ENCODE assay signal across 8 mouse cellular contexts in the genomic region with DNA sequence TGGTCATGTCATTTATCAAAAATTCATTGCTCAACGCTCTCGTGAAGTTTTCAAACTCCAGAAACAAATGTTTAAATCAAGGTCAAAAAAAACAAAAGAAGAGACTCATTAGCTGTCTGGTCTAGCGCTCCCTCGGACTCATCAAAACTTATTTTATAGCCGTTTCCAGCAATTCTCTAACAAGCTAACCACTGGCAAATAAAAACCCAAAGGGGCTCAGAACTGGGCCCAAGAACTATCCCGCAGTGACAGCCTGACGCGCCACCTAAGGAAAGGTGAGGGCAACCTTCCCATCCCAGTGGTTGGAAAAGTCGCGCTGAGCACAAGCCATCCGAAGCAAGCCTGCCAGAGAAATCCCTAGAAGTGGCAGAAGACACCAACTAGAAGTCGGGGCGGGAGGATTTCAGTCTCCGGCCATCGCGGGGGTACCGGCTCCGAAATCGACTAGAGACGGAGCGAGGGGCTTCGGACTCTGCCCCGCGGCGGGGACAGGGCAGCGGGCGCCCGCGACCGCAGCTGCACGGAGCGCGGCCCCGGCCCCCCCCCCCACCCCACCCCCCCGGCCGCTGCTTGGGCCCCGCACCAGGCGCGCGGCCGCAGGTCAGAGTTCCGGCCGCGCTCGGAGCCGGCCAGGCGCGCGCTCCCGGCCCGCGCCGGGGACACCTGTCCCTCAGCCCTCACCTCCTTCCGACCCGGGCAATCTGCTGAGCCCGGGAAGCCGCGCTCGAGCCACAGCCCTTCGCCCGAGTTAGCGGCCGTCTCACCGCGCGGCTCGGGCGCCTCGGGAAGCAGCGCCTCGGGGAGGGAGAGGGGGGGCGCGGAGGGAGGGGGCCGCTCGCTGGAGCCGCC. TPM values are rescaled to one million over a fixed set of nuclear protein-coding genes. Genes with fewer than 3 reads are reported as not detected.
DNase-seq lines count a peak whose midpoint lies in the region; ATAC-seq and TF ChIP-seq lines count a peak whose summit lies in the region.

No protein-coding gene starts in this region.

- H3K27ac ChIP-seq in embryonic facial prominence, embryonic 10.5 days (replicated peaks) = peak overlapping the region; percentile 96
- H3K27ac ChIP-seq in kidney, embryonic 14.5 days (ENCODE audit: low read depth, low read length) = peak overlapping the region; percentile 82
- peak overlapping the region; percentile 97 for H3K27ac ChIP-seq in liver, postnatal 0 days (ENCODE audit: low read depth)
- no peak overlapping the region for H3K27ac ChIP-seq in olfactory bulb, adult 2 months (ENCODE audit: insufficient read depth, low read depth, low read length)

- H3ac ChIP-seq in C2C12 (ENCODE audit: control insufficient read depth, insufficient read length, low read depth) = peak overlapping the region; percentile 60

- no peaks in the 10 kb centered on the region for H3K27me3 ChIP-seq in C2C12 (ENCODE audit: control insufficient read depth, insufficient read depth, insufficient read length)
- no peaks in the 10 kb centered on the region for H3K27me3 ChIP-seq in embryonic facial prominence, embryonic 10.5 days (replicated peaks; ENCODE audit: low read depth, poor library complexity, severe bottlenecking)
- no peaks in the 10 kb centered on the region for H3K27me3 ChIP-seq in kidney, embryonic 14.5 days (ENCODE audit: control insufficient read depth, insufficient read depth, low read length)
- H3K27me3 ChIP-seq in liver, postnatal 0 days (ENCODE audit: insufficient read depth, low read length) = no peaks in the 10 kb centered on the region

- H3K9ac ChIP-seq in kidney, embryonic 14.5 days (ENCODE audit: low read depth, low read length) = peak overlapping the region; percentile 95
- H3K9ac ChIP-seq in liver, postnatal 0 days (replicated peaks) = peak overlapping the region; percentile 91

- H3K79me2 ChIP-seq in C2C12 (ENCODE audit: control insufficient read depth, insufficient read depth) = peaks cover 51% of the 10 kb centered on the region

- no peak for TF ChIP-seq CTCF in C2C12 (IDR thresholded peaks at IDR 0.05; ENCODE audit: control insufficient read depth, insufficient read depth, insufficient read length)
- no peak for TF ChIP-seq CTCF in liver, postnatal 0 days (IDR thresholded peaks at IDR 0.05; ENCODE audit: low read depth)
- TF ChIP-seq CTCF in olfactory bulb, adult 2 months (IDR thresholded peaks at IDR 0.05; ENCODE audit: insufficient read depth, low read depth, low read length) = no peak

- ATAC-seq in kidney, embryonic 14.5 days (ENCODE audit: low FRiP score, low TSS enrichment) = peak; percentile 91
- ATAC-seq in liver, postnatal 0 days = peak; percentile 79

- H3K79me3 ChIP-seq in C2C12 (ENCODE audit: low read depth) = peaks cover 49% of the 10 kb centered on the region

- H3K4me3 ChIP-seq in C2C12 (ENCODE audit: insufficient read depth, poor library complexity, severe bottlenecking) = peak overlapping the region; percentile 68
- peak overlapping the region; percentile 85 for H3K4me3 ChIP-seq in embryonic facial prominence, embryonic 10.5 days
- H3K4me3 ChIP-seq in kidney, embryonic 14.5 days (ENCODE audit: low read length) = peak overlapping the region; percentile 79
- H3K4me3 ChIP-seq in liver, postnatal 0 days (ENCODE audit: low read depth, low read length) = peak overlapping the region; percentile 80
- H3K4me3 ChIP-seq in olfactory bulb, adult 2 months (ENCODE audit: insufficient read depth, low read depth, low read length) = peak overlapping the region; percentile 85

- 1% methylated on average over 55 of the region's 76 CpGs for whole genome bisulfite sequencing in embryonic facial prominence, embryonic 10.5 days
- under 1% methylated on average over 66 of the region's 76 CpGs for WGBS in kidney, embryonic 14.5 days
- under 1% methylated on average over 37 of the region's 76 CpGs for WGBS in liver, postnatal 0 days (ENCODE audit: insufficient replicate concordance)
- WGBS in olfactory bulb, adult 2 months = under 1% methylated on average over 72 of the region's 76 CpGs

- peak; percentile 14 for DNase-seq in T-cell, adult 2 months (ENCODE audit: low spot score)
- DNase-seq in embryonic facial prominence, embryonic 10.5 days (ENCODE audit: low spot score) = no peak
- DNase-seq in heart, adult 9 months (ENCODE audit: low spot score in 2 of 2) = peak; percentile 31 to 36
- peak; percentile 12 for DNase-seq in liver, postnatal 0 days
- no peak for DNase-seq in c-Kit-positive CD71-positive TER-119-positive erythroid progenitor cells, embryonic 14.5 days (ENCODE audit: low spot score)

- no peaks in the 10 kb centered on the region for H3K9me3 ChIP-seq in embryonic facial prominence, embryonic 10.5 days
- no peaks in the 10 kb centered on the region for H3K9me3 ChIP-seq in kidney, embryonic 14.5 days (ENCODE audit: control insufficient read depth, low read length)
- H3K9me3 ChIP-seq in liver, postnatal 0 days (ENCODE audit: low read length) = no peaks in the 10 kb centered on the region

- peak overlapping the region; percentile 70 for H3K4me2 ChIP-seq in kidney, embryonic 14.5 days (replicated peaks; ENCODE audit: low read depth, low read length)
- H3K4me2 ChIP-seq in liver, postnatal 0 days (ENCODE audit: low read depth, low read length) = peak overlapping the region; percentile 74

- H3K4me1 ChIP-seq in embryonic facial prominence, embryonic 10.5 days = peaks cover 22% of the 10 kb centered on the region
- peaks cover 6% of the 10 kb centered on the region; the same call in 1 of the 2 replicates for H3K4me1 ChIP-seq in kidney, embryonic 14.5 days (ENCODE audit: control insufficient read depth, insufficient read depth, low read length)
- peaks cover 18% of the 10 kb centered on the region for H3K4me1 ChIP-seq in liver, postnatal 0 days (ENCODE audit: insufficient read depth)
- no peaks in the 10 kb centered on the region for H3K4me1 ChIP-seq in olfactory bulb, adult 2 months (ENCODE audit: control insufficient read depth, insufficient read depth, low read length)

- H3K36me3 ChIP-seq in C2C12 (ENCODE audit: control insufficient read depth, insufficient read depth) = no peaks in the 10 kb centered on the region
- H3K36me3 ChIP-seq in embryonic facial prominence, embryonic 10.5 days (replicated peaks) = peaks cover 13% of the 10 kb centered on the region
- no peaks in the 10 kb centered on the region for H3K36me3 ChIP-seq in kidney, embryonic 14.5 days (ENCODE audit: control insufficient read depth, insufficient read depth, low read length)
- H3K36me3 ChIP-seq in liver, postnatal 0 days (replicated peaks; ENCODE audit: insufficient read depth, low read length) = no peaks in the 10 kb centered on the region

- no peak for TF ChIP-seq POLR2A in olfactory bulb, adult 2 months (IDR thresholded peaks at IDR 0.05; ENCODE audit: insufficient read depth, low read depth, low read length)

- no peak for TF ChIP-seq EP300 in liver, postnatal 0 days (IDR thresholded peaks at IDR 0.05; ENCODE audit: low read depth)

TF ChIP-seq in C2C12, 6 proteins besides CTCF, POLR2A, EP300 and RAD21:
- TF ChIP-seq CEBPB (IDR thresholded peaks at IDR 0.05; ENCODE audit: low read depth) (no peak), MYOG (IDR thresholded peaks at IDR 0.05; ENCODE audit: control insufficient read depth, extremely low read depth, insufficient read length) (no peak), FOSL1 (IDR thresholded peaks at IDR 0.05; ENCODE audit: insufficient read depth, low read length, poor library complexity, severe bottlenecking) (no peak), MAX (IDR thresholded peaks at IDR 0.05) (no peak), MYOD1 (IDR thresholded peaks at IDR 0.05; ENCODE audit: control insufficient read depth, insufficient read length, low read depth) (no peak), USF1 (IDR thresholded peaks at IDR 0.05; ENCODE audit: low read depth) (no peak)
TF ChIP-seq in C2C12: peak in this region for 0.

RNA-seq across cellular contexts. Expression of a gene that starts 29.5 kb away (rescaled TPM):
- polyA plus RNA-seq in C2C12 (2012; fragmentation: generic; extraction: Trizol) = 28.0 TPM
- polyA plus RNA-seq in embryonic facial prominence, embryonic 10.5 days (2016; fragmentation: Nextera tagmentation; extraction: Ambion mirVana) = 30.9 and 32.0 TPM in 2 replicates
- polyA plus RNA-seq in kidney, embryonic 14.5 days (2014; fragmentation: Nextera tagmentation; extraction: Ambion mirVana) = 22.6 and 33.4 TPM in 2 replicates
- 53.9 and 58.6 TPM in 2 replicates for polyA plus RNA-seq in liver, postnatal 0 days (2015; fragmentation: Nextera tagmentation; extraction: Ambion mirVana)
- not detected in 2 replicates for polyA plus RNA-seq in olfactory bulb, adult 2 months (2012; ENCODE audit: insufficient read depth, insufficient read length, low replicate concordance, missing spikeins)

RNA-seq across cellular contexts. Expression of a gene that starts 57.5 kb away (rescaled TPM):
- not detected for polyA plus RNA-seq in C2C12 (2012; fragmentation: generic; extraction: Trizol)
- polyA plus RNA-seq in embryonic facial prominence, embryonic 10.5 days (2016; fragmentation: Nextera tagmentation; extraction: Ambion mirVana) = 0.04 TPM in 1 of 2 replicates, not detected in the other
- polyA plus RNA-seq in kidney, embryonic 14.5 days (2014; fragmentation: Nextera tagmentation; extraction: Ambion mirVana) = 0.13 TPM in 1 of 2 replicates, not detected in the other
- polyA plus RNA-seq in liver, postnatal 0 days (2015; fragmentation: Nextera tagmentation; extraction: Ambion mirVana) = not detected in 2 replicates
- not detected in 2 replicates for polyA plus RNA-seq in olfactory bulb, adult 2 months (2012; ENCODE audit: insufficient read depth, insufficient read length, low replicate concordance, missing spikeins)

Comparison
In these comparisons a context has a peak if more than half of its experiments do, and no peak if none do; other contexts are left out.
1. DNase-seq: peak in T-cell, adult 2 months (single experiment), heart, adult 9 months (2 of 2) and liver, postnatal 0 days (single experiment); none in embryonic facial prominence, embryonic 10.5 days (single experiment) and c-Kit-positive CD71-positive TER-119-positive erythroid progenitor cells, embryonic 14.5 days (single experiment).
2. RNA of a gene that starts 29.5 kb away (polyA plus RNA-seq): 53.9 to 58.6 TPM in liver, postnatal 0 days, 22.6 to 33.4 TPM in kidney, embryonic 14.5 days, 30.9 to 32.0 TPM in embryonic facial prominence, embryonic 10.5 days and 28.0 TPM in C2C12 (single experiment); not detected in olfactory bulb, adult 2 months; every median in the first group is over 10 times any median in the second.
3. RNA of a gene that starts 57.5 kb away (polyA plus RNA-seq): not detected in olfactory bulb, adult 2 months; 0.04 TPM in embryonic facial prominence, embryonic 10.5 days, not detected in liver, postnatal 0 days, 0.13 TPM in kidney, embryonic 14.5 days and not detected in C2C12 (single experiment); every median in the first group is over 10 times any median in the second.
4. Peak in every context shown above with its lines, with median percentiles within 50 percentile points of each other: H3K4me3 ChIP-seq.